Mouse (Mus musculus) T-cell, adult 2 months (primary cell): Measurements from ENCODE around the gene Pcdh19.

Experiments
- DNase-seq: peaks from one replicate; pipeline ENCODE4 v3.0.0; 2022; ENCODE audit warnings: low spot score

Gene Pcdh19

DNA sequence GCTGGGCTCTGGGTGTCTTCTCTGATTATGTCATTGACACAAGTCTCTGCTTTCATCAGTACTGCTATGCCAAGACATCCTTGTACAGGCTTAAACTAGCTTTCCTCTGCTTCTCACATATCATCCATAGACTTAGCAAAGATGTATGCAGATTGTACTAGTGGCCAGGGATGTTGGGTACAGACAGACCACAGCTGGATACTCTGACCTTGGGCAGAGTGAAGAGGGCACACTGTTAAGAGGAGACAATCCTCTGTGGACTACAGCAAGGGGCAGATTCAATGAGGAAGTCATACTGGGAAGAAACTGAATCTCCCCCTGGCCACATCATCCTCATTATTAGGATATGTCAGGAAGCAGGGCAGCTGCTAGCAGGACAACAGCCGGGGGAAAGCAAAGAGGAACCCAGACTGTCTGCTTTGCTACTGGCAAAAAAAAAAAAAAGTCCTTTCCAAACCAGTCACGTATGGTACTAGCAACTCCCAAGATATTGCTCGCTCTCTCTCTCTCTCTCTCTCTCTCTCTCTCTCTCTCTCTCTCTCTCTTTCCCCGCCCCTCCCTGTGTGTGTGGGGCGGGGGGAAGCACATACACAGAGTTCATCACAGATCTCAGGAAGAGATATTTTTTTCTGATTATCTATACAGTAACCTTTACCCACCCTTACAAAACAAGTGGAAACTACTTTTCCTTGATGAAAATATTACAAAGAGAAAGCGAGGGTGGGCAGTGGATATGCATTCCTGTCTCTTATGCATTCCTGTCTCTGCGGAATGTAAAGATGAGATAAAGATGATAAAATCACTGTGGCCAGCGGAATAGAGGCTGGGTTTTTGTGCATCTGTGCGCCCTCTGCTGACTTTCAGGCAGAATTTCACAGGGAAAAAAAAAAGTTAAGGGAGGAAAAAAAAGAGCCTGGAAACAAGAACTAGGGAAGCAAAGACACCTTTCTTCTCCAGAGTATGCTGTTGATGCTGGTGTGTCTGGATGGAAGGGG lies 31.2 kb downstream of the Pcdh19 start:
- DNase-seq, result no peak

- no peak for DNase-seq
Measured at GRCm38 (mm10) chrX:133655876-133656538, 32.8 kb downstream of the Pcdh19 start.

DNA sequence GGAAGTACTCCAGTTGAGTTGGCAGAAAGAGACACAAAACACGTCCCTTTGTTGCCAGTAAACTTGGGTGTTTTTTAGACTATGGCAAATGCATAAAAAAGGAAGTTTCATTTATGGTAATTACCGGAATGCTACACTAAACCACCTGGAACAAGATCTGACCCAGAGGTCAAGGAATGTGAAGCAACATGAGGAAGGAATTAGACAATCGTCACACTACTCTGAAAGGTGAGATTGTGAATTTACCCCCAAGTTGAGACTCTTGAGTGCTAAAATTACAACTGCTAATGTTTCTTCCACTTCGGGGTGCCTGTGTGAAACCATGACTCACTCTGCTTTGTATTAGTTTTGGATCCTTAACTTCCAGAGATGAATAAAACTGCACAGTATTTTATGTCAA lies 33.6 kb downstream of the Pcdh19 start:
- no peak for DNase-seq

DNA sequence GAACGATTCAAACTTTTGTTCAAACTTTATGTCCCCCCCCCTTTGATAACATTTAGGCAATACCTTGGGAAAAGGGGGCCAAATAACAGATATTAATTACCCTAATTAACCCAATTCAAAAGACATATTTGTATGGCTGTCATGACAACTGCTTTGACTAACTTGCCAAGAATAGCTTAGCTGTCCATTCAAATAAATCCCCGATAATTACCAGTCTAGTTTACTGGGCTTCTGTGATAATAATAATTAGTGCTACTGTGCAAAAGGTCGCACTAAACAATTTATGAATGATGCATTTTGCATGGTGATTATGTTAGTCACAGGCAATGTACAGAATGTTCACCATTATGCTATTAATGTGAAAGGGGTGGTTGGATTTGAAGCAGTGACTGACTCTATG lies 35.7 kb downstream of the Pcdh19 start:
- DNase-seq, result no peak

DNA sequence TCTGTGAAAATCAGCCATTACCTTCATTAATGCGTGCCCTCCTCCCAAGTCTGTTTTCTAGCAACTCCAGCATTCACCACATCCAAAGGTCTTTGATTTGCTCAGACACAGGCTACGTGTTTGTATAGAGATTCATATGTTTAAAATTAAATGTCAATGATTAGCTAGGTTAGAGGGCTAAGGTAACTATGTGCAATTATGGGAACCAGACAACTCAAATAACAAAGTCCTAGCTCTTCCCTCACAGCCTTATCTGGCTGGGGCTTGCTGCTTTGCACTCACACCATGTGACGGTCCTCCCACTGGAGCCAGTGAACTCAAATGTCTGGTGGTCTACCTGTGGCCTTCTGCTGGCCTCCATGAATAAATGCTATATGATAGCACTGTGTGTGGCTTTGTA lies 38.4 kb downstream of the Pcdh19 start:
- no peak for DNase-seq

DNA sequence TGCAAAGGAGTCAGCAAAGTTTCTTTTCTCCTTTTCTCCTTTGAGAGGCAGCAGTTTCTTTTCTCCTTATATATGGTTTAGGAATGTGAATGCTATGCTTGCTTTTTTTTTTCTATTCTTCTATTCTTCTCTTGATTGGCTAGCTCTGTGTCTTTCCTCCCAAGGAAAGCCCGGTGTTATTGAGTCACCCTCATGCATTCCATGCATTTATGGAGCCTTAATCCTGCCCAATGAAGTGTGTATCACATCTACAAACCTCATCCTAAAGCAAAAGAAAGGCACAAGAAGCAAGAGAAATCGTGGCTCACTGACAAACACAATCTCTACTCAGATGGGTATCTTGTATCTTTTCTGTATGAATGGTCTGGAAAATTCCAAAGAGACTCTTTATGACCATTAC lies 41.0 kb downstream of the Pcdh19 start:
- no peak for DNase-seq

DNA sequence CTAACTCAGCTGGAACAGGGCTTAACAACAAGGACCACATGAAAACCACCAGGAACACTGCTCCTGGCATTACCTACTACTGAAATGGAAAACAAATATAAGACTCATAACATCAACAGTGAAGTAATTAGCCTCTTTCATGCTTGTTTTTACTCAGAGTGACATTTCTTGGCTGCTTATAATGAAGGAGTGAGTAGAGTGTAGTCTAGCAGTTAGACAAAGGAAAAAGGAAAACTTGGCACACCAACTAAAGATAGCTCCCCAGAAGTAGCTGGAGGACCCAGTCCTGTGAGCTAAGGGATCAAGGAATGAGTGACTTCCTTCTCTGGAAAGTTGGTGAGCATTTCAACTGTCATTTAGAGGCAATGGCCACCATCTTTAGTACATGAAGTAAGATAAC lies 49.3 kb downstream of the Pcdh19 start:
- no peak for DNase-seq

- no peak for DNase-seq
Measured at GRCm38 (mm10) chrX:133629538-133629937, 59.2 kb downstream of the Pcdh19 start.

- no peak for DNase-seq
Measured at GRCm38 (mm10) chrX:133618222-133618621, 70.6 kb downstream of the Pcdh19 start.

DNA sequence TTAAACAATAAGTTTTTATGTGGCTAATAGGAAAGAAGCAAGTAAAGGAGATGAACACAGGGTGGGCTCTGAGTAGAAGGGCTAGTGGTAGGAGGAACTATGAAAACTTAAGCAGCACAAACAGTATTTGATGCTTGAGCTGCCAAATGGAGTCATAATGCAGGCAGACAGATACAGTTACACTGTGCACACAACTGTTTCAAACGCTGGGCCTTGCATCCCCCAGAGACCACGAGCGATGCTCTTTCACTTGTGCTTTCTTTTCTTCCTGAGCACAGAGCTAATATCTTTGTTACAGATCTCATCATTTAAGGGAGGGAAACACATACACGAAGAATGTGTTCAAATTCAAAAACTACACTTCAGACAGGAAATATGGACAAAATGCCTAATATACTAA lies 83.0 kb downstream of the Pcdh19 start:
- DNase-seq, result no peak

DNA sequence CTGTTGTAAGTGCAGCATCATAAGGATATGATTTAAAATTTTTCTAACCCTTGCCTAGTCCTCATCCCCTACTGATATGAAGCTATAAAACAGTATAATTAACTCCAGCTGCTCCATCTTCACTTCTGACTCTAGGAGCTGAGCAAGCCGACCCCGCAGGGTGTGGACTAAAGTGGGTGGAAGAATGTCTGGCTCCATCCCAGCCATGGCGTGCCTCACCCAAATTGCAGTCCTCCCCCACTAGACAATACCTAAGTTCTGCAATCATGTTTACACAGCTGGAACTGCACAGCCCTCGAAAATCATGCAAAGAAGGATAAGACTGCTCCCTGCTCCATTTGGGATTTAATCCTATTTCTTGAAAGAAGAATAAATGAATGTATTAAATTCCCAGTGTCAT lies 84.5 kb downstream of the Pcdh19 start:
- no peak for DNase-seq

- no peak for DNase-seq
Measured at GRCm38 (mm10) chrX:133602068-133602467, 86.7 kb downstream of the Pcdh19 start.

DNA sequence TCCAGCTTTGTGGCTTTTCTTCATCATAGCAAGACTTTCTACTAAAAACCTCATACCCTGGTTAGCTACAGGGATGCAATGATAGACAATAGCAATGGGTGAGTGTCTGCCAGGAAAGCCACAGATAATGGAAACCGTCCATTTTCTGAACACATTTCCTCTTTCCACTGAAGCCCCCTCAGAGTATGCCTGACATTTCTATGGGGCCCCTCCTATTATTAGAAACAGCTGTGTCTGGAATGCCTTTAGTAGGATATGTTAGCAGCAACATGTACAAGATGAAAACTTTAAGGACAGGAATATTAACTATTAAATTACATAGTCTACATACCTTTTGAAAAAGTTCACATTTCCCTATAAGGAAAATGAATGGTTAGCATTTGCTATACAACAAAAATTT lies 87.1 kb downstream of the Pcdh19 start:
- no peak for DNase-seq

DNA sequence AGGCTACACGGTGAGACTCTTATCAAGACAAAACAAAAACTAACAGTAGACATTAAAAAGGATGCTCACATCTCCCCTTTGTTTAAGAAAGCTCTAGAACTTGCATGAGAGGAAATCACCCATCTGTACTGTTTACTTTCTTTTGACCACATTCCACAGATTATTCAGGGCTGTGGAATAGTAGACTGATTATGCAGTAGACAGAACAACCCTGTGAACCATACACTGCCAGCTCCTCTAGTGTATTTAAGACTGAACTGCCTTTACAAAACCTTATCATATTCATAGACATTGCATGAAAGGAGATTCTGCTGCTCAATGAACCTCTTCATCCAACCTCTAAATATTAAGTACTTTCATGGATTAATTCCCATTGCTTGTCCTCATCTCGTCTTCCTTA lies 87.6 kb downstream of the Pcdh19 start:
- no peak for DNase-seq

DNA sequence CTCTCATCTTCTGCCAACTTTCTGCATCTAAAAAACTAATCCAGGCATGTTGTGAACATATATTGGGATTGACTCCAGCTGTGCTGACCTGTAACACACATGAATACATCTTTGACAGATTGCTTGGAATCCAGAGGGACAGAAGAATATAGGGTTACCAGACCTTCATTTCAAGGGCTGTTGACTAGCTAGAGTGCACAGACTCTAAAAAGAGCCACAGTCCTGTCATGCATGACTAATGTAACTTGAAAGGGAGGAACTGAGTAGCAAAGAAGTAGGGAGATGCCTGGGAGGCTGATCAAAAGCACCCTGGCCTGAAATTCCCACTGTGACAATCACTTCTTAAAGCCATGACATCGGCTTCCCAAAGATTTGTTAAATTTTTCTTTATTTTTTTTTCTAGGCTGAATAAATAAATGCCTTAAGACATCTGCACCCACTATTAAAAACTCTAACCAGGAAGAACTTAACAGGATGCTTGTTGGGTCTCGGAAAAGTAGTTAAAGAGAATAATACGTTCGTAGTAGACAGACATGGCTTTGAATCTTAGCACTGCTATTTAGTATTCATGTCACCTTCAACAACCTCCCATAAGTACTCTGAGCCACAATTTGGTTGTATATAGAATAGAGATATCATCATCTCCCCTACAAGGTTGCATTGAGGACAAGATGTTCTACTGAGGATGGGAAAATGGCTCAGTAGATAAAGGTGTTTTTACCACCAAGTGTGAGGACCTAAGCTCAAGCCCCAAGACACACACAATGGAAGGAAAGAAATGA lies 113.0 kb downstream of the Pcdh19 start:
- no peak for DNase-seq

- no peak for DNase-seq
Measured at GRCm38 (mm10) chrX:133565355-133565754, 123.4 kb downstream of the Pcdh19 start.
